Mouse (Mus musculus) forebrain, embryonic 12.5 days (tissue): ENCODE measurements at regions not wholly inside any gene's neighbourhood (a gene's known extent, or its start where the extent isn't known, plus 50 kb on each side); places are given as distances from the start of the nearest gene placed in this dataset.
A peak's percentile ranks its signal among the peaks of the same experiment; 100 is the strongest.

Source experiments
- ATAC-seq: fragments of 200-750 bp; cut with Nextera tagmentation; 2 replicates; pipeline ENCODE4 v1.8.0; 2017; ENCODE audit warnings: moderate TSS enrichment; ENCODE audit not compliant: low FRiP score
- H3K27ac ChIP-seq: fragments of 300-500 bp; sonication (generic); 2 replicates; pipeline ENCODE4 v1.5.1; 2016; ENCODE audit warnings: mild to moderate bottlenecking
- H3K27me3 ChIP-seq: fragments of 300-500 bp; sonication (generic); 2 replicates; pipeline ENCODE4 v1.6.1; 2016; ENCODE audit warnings: mild to moderate bottlenecking
- H3K36me3 ChIP-seq: fragments of 300-500 bp; sonication (generic); replicated peaks from 2 replicates; pipeline ENCODE4 v1.6.1; 2016; ENCODE audit warnings: mild to moderate bottlenecking
- H3K4me1 ChIP-seq: fragments of 300-500 bp; sonication (generic); 2 replicates; pipeline ENCODE4 v1.6.1; 2016
- H3K4me2 ChIP-seq: fragments of 300-500 bp; sonication (generic); 2 replicates; pipeline ENCODE4 v1.6.1; 2016; ENCODE audit warnings: mild to moderate bottlenecking, moderate library complexity
- H3K4me3 ChIP-seq: fragments of 300-500 bp; sonication (generic); replicated peaks from 2 replicates; pipeline ENCODE4 v1.5.1; 2016; ENCODE audit warnings: mild to moderate bottlenecking
- H3K9ac ChIP-seq: fragments of 300-500 bp; sonication (generic); 2 replicates; pipeline ENCODE4 v1.6.1; 2016; ENCODE audit warnings: mild to moderate bottlenecking
- H3K9me3 ChIP-seq: fragments of 300-500 bp; sonication (generic); 2 replicates; pipeline ENCODE4 v1.6.1; 2016
- WGBS: fragments of 180-500 bp; shearing (Covaris S2); methylation state at CpG from one replicate; pipeline ENCODE4 v1.1.7; 2016; 5-methylcytosine and 5-hydroxymethylcytosine counted together

- WGBS, result 68% methylated on average over 2 of the region's 2 CpGs
- Histone ChIP-seq H3K27me3 (no peaks in the 10 kb centered on the region), H3K36me3 (no peaks in the 10 kb centered on the region), H3K4me3 (no peak overlapping the region), H3K27ac (no peak overlapping the region), H3K4me2 (no peak overlapping the region), H3K9me3 (no peaks in the 10 kb centered on the region), H3K9ac (no peak overlapping the region), H3K4me1 (no peaks in the 10 kb centered on the region)
- no peak for ATAC-seq
These were observed 184.3 kb upstream of the Palmd start for GRCm38 (mm10) chr3:117153011-117153473.

GRCm38 (mm10) chr3:117152414-117152813, 183.6 kb upstream of the Palmd start:
- Histone ChIP-seq H3K27ac (no peak overlapping the region), H3K27me3 (no peaks in the 10 kb centered on the region), H3K9ac (no peak overlapping the region), H3K4me1 (no peaks in the 10 kb centered on the region), H3K4me2 (no peak overlapping the region), H3K4me3 (no peak overlapping the region), H3K36me3 (no peaks in the 10 kb centered on the region), H3K9me3 (no peaks in the 10 kb centered on the region)
- ATAC-seq, result no peak
- 88% methylated on average over 8 of the region's 8 CpGs for WGBS

- no peaks in the 10 kb centered on the region for H3K27me3 ChIP-seq
- 95% methylated on average over 2 of the region's 2 CpGs for WGBS
- ATAC-seq, result no peak
These were observed 178.6 kb upstream of the Palmd start for GRCm38 (mm10) chr3:117147414-117147813.

GRCm38 (mm10) chr3:117139835-117140234, 171.0 kb upstream of the Palmd start:
- no peaks in the 10 kb centered on the region for H3K4me1 ChIP-seq
- no peaks in the 10 kb centered on the region for H3K9me3 ChIP-seq
- H3K36me3 ChIP-seq, result no peaks in the 10 kb centered on the region
- H3K9ac ChIP-seq, result no peak overlapping the region
- no peaks in the 10 kb centered on the region for H3K27me3 ChIP-seq
- no peak overlapping the region for H3K27ac ChIP-seq
- H3K4me3 ChIP-seq, result no peak overlapping the region
- ATAC-seq, result no peak
- H3K4me2 ChIP-seq, result no peak overlapping the region
- WGBS, result 74% methylated on average over 2 of the region's 2 CpGs

More at GRCm38 (mm10) chr3:117147414-117147813, 178.6 kb upstream of the Palmd start:
- Histone ChIP-seq H3K4me3 (no peak overlapping the region), H3K36me3 (no peaks in the 10 kb centered on the region), H3K27ac (no peak overlapping the region), H3K4me2 (no peak overlapping the region), H3K9me3 (no peaks in the 10 kb centered on the region), H3K9ac (no peak overlapping the region), H3K4me1 (no peaks in the 10 kb centered on the region)

GRCm38 (mm10) chr3:117138720-117139119, 169.9 kb upstream of the Palmd start:
- Histone ChIP-seq H3K27ac (no peak overlapping the region), H3K36me3 (no peaks in the 10 kb centered on the region), H3K4me3 (no peak overlapping the region), H3K9me3 (no peaks in the 10 kb centered on the region), H3K9ac (no peak overlapping the region), H3K4me1 (no peaks in the 10 kb centered on the region), H3K27me3 (no peaks in the 10 kb centered on the region), H3K4me2 (no peak overlapping the region)
- 75% methylated on average over 7 of the region's 7 CpGs for WGBS
- no peak for ATAC-seq

- Histone ChIP-seq H3K27ac (no peak overlapping the region), H3K4me1 (no peaks in the 10 kb centered on the region), H3K9ac (no peak overlapping the region), H3K27me3 (no peaks in the 10 kb centered on the region), H3K9me3 (no peaks in the 10 kb centered on the region), H3K4me2 (no peak overlapping the region), H3K4me3 (no peak overlapping the region), H3K36me3 (no peaks in the 10 kb centered on the region)
- WGBS, result 92% methylated on average over 4 of the region's 4 CpGs
- ATAC-seq, result no peak
These were observed 164.1 kb upstream of the Palmd start for GRCm38 (mm10) chr3:117132897-117133296.

GRCm38 (mm10) chr3:117122211-117122610, 153.4 kb upstream of the Palmd start:
- Histone ChIP-seq H3K27me3 (no peaks in the 10 kb centered on the region), H3K9ac (no peak overlapping the region), H3K27ac (no peak overlapping the region), H3K4me2 (no peak overlapping the region), H3K4me3 (no peak overlapping the region), H3K36me3 (no peaks in the 10 kb centered on the region), H3K9me3 (no peaks in the 10 kb centered on the region), H3K4me1 (no peaks in the 10 kb centered on the region)
- 92% methylated on average over 3 of the region's 3 CpGs for WGBS
- no peak for ATAC-seq

- no peak overlapping the region for H3K4me3 ChIP-seq
- WGBS, result 64% methylated on average over 13 of the region's 13 CpGs
- peak; percentile 73 for ATAC-seq
These were observed 151.6 kb upstream of the Palmd start for GRCm38 (mm10) chr3:117120086-117121055.

GRCm38 (mm10) chr3:117119576-117119975, 150.8 kb upstream of the Palmd start:
- Histone ChIP-seq H3K4me1 (no peaks in the 10 kb centered on the region), H3K27ac (no peak overlapping the region), H3K9ac (no peak overlapping the region), H3K36me3 (no peaks in the 10 kb centered on the region), H3K27me3 (no peaks in the 10 kb centered on the region), H3K4me2 (no peak overlapping the region), H3K4me3 (no peak overlapping the region), H3K9me3 (no peaks in the 10 kb centered on the region)
- ATAC-seq, result no peak
- WGBS, result 84% methylated on average over 5 of the region's 5 CpGs

More at GRCm38 (mm10) chr3:117120086-117121055, 151.6 kb upstream of the Palmd start:
- no peak overlapping the region for H3K27ac ChIP-seq
- H3K36me3 ChIP-seq, result no peaks in the 10 kb centered on the region
- H3K4me2 ChIP-seq, result no peak overlapping the region
- no peaks in the 10 kb centered on the region for H3K4me1 ChIP-seq
- H3K9me3 ChIP-seq, result no peaks in the 10 kb centered on the region
- no peak overlapping the region for H3K9ac ChIP-seq
- H3K27me3 ChIP-seq, result no peaks in the 10 kb centered on the region

- Histone ChIP-seq H3K4me2 (no peak overlapping the region), H3K9me3 (no peaks in the 10 kb centered on the region), H3K27me3 (no peaks in the 10 kb centered on the region), H3K4me3 (no peak overlapping the region), H3K9ac (no peak overlapping the region), H3K4me1 (no peaks in the 10 kb centered on the region), H3K36me3 (no peaks in the 10 kb centered on the region), H3K27ac (no peak overlapping the region)
- 58% methylated on average over 1 of the region's 1 CpGs for WGBS
- ATAC-seq, result no peak
These were observed 149.1 kb upstream of the Palmd start for GRCm38 (mm10) chr3:117117838-117118237.

GRCm38 (mm10) chr3:117116210-117116609, 147.4 kb upstream of the Palmd start:
- no peaks in the 10 kb centered on the region for H3K36me3 ChIP-seq
- H3K27ac ChIP-seq, result no peak overlapping the region
- 82% methylated on average over 2 of the region's 2 CpGs for WGBS
- no peaks in the 10 kb centered on the region for H3K4me1 ChIP-seq
- H3K4me2 ChIP-seq, result no peak overlapping the region
- H3K27me3 ChIP-seq, result no peaks in the 10 kb centered on the region
- H3K4me3 ChIP-seq, result no peak overlapping the region
- H3K9me3 ChIP-seq, result no peaks in the 10 kb centered on the region
- H3K9ac ChIP-seq, result no peak overlapping the region
- ATAC-seq, result no peak

GRCm38 (mm10) chr3:117112766-117113165, 144.0 kb upstream of the Palmd start:
- Histone ChIP-seq H3K27ac (no peak overlapping the region), H3K4me3 (no peak overlapping the region), H3K9me3 (no peaks in the 10 kb centered on the region), H3K4me1 (no peaks in the 10 kb centered on the region; the same call in 1 of the 2 replicates), H3K27me3 (no peaks in the 10 kb centered on the region), H3K4me2 (no peak overlapping the region), H3K9ac (no peak overlapping the region), H3K36me3 (no peaks in the 10 kb centered on the region)
- 94% methylated on average over 3 of the region's 3 CpGs for WGBS
- ATAC-seq, result no peak

- H3K4me1 ChIP-seq, result no peaks in the 10 kb centered on the region; the same call in 1 of the 2 replicates
These were observed 143.5 kb upstream of the Palmd start for GRCm38 (mm10) chr3:117112304-117112703.

More at GRCm38 (mm10) chr3:117112304-117112703, 143.5 kb upstream of the Palmd start:
- ATAC-seq, result no peak
- Histone ChIP-seq H3K4me2 (no peak overlapping the region), H3K36me3 (no peaks in the 10 kb centered on the region), H3K4me3 (no peak overlapping the region), H3K27me3 (no peaks in the 10 kb centered on the region), H3K9me3 (no peaks in the 10 kb centered on the region), H3K9ac (no peak overlapping the region), H3K27ac (no peak overlapping the region)
- 85% methylated on average over 4 of the region's 4 CpGs for WGBS
